Mouse (Mus musculus) hindbrain, embryonic 11.5 days (tissue): Measurements from ENCODE around the gene Hnf1b. TPM values are rescaled to one million over a fixed set of nuclear protein-coding genes. Genes with fewer than 3 reads are reported as not detected.

Experiments
- ATAC-seq: fragments of 200-750 bp; cut with Nextera tagmentation; 2 replicates; pipeline ENCODE4 v1.8.0; 2017; ENCODE audit warnings: mild to moderate bottlenecking, moderate TSS enrichment, moderate library complexity; ENCODE audit not compliant: low FRiP score
- DNase-seq: peaks from one replicate; pipeline ENCODE4 v3.0.0-alpha.2; 2015; ENCODE audit warnings: low spot score
- H3K27ac ChIP-seq: fragments of 300-500 bp; sonication (generic); 2 replicates; pipeline ENCODE4 v1.5.1; 2014; ENCODE audit warnings: mild to moderate bottlenecking, low read depth, low read length
- H3K27me3 ChIP-seq: fragments of 300-500 bp; sonication (generic); 2 replicates; pipeline ENCODE4 v1.6.1; 2014; ENCODE audit warnings: mild to moderate bottlenecking, low read length, moderate library complexity, mixed read lengths; ENCODE audit not compliant: control insufficient read depth, insufficient read depth
- H3K36me3 ChIP-seq: fragments of 300-500 bp; sonication (generic); 2 replicates; pipeline ENCODE4 v1.6.1; 2014; ENCODE audit warnings: mild to moderate bottlenecking, low read length, moderate library complexity, mixed read lengths; ENCODE audit not compliant: control insufficient read depth, insufficient read depth
- H3K4me1 ChIP-seq: fragments of 300-500 bp; sonication (generic); replicated peaks from 2 replicates; pipeline ENCODE4 v1.6.1; 2014; ENCODE audit warnings: low read length, mixed read lengths; ENCODE audit not compliant: control insufficient read depth, insufficient read depth
- H3K4me2 ChIP-seq: fragments of 300-500 bp; sonication (generic); replicated peaks from 2 replicates; pipeline ENCODE4 v1.6.1; 2014; ENCODE audit warnings: mild to moderate bottlenecking, low read depth, low read length
- H3K4me3 ChIP-seq: fragments of 300-500 bp; sonication (generic); 2 replicates; pipeline ENCODE4 v1.5.1; 2014; ENCODE audit warnings: low read depth, low read length
- H3K9ac ChIP-seq: fragments of 300-500 bp; sonication (generic); 2 replicates; pipeline ENCODE4 v1.6.1; 2014; ENCODE audit warnings: low read depth, low read length
- H3K9me3 ChIP-seq: fragments of 300-500 bp; sonication (generic); 2 replicates; pipeline ENCODE4 v1.6.1; 2016; ENCODE audit warnings: low read length; ENCODE audit not compliant: control insufficient read depth
- WGBS: fragments of 180-500 bp; shearing (Covaris S2); extraction: QIAGEN DNeasy Blood & Tissue Kit; methylation state at CpG from one replicate; pipeline ENCODE4 v1.1.7; 2014; 5-methylcytosine and 5-hydroxymethylcytosine counted together
- polyA plus RNA-seq: library from polyadenylated mRNA; unstranded; fragments of >200 nt; fragmentation: Nextera tagmentation; extraction: Ambion mirVana; gene quantifications from 2 replicates; pipeline ENCODE4 v1.2.1, GENCODE M21; 2014

The Hnf1b gene
- polyA plus RNA-seq, 1 experiment from 2014 or later, result 0.32 TPM

DNA sequence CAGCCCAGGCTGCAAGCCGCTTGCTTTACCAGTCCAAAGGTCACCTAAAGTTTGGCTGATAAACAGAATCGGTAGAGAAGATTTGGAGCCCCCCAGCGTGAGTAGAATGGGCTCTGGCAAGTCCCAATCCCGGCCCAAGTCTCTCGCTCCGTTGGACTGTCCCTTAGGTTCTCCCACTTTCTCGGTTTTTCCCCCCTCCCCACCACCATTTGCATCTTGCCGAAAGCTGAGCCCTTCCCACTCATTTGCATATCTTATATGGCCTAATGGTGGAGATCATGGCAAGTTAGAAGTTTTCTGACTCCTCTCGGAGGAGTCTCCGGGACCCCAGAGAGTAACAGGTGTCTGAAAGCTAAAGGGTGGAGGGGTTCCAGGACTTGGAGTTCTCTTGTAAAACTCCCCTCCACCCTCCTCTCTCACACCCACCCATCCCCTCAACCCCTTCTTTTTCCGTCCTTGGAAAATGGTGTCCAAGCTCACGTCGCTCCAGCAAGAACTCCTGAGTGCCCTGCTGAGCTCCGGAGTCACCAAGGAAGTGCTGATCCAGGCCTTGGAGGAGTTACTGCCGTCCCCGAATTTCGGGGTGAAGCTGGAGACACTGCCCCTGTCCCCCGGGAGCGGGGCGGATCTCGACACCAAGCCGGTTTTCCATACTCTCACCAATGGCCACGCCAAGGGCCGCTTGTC is 866 bp downstream of the Hnf1b start:
- H3K36me3 ChIP-seq, result no peaks in the 10 kb centered on the region
- H3K4me2 ChIP-seq, result no peak overlapping the region
- peaks cover 61% of the 10 kb centered on the region for H3K27me3 ChIP-seq
- H3K9me3 ChIP-seq, result no peaks in the 10 kb centered on the region
- DNase-seq, result peak; percentile 54
- H3K4me3 ChIP-seq, result no peak overlapping the region
- under 1% methylated on average over 24 of the region's 24 CpGs for WGBS
- H3K27ac ChIP-seq, result no peak overlapping the region
- no peak overlapping the region for H3K9ac ChIP-seq
- H3K4me1 ChIP-seq, result peaks cover 6% of the 10 kb centered on the region
- ATAC-seq, result no peak

DNA sequence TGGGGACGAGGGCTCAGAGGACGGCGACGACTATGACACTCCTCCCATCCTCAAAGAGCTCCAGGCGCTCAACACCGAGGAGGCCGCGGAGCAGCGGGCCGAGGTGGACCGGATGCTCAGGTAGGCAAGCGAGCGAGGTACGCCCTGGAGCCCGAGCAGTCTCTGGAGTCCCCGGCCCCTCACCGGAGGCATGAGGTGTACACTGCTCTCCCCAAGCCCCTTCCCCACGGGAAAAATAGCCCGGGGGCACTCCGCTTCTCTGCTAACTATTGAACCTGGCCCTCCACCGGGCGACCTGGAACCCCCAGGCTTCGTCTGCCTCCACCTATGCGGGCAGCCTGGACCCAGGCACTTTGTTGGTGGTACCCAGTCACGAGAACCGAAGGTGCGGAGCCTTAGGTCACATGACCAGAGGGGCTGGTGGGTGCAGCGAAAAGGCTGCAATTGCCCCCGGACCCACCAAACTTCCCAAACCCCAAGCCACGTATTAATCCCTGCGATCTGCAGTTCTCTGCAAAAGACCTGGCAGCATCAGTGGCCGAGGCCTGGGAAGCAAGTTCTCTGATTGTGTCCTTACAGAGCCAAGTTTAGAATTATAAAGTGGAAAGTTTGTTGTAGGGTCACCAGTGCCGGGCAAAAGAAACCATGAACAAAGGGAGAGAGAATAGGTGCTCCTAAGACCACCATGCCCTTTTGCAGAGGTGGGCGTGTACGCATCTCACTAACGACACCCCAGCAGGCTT is 1.6 kb downstream of the Hnf1b start:
- H3K9me3 ChIP-seq, result no peaks in the 10 kb centered on the region
- no peak for DNase-seq
- H3K4me2 ChIP-seq, result no peak overlapping the region
- under 1% methylated on average over 36 of the region's 36 CpGs for WGBS
- H3K36me3 ChIP-seq, result no peaks in the 10 kb centered on the region
- H3K4me1 ChIP-seq, result peaks cover 6% of the 10 kb centered on the region
- H3K27me3 ChIP-seq, result peaks cover 67% of the 10 kb centered on the region
- H3K9ac ChIP-seq, result no peak overlapping the region
- no peak for ATAC-seq
- H3K4me3 ChIP-seq, result peak overlapping the region; percentile 10; the same call in 1 of the 2 replicates
- no peak overlapping the region for H3K27ac ChIP-seq

DNA sequence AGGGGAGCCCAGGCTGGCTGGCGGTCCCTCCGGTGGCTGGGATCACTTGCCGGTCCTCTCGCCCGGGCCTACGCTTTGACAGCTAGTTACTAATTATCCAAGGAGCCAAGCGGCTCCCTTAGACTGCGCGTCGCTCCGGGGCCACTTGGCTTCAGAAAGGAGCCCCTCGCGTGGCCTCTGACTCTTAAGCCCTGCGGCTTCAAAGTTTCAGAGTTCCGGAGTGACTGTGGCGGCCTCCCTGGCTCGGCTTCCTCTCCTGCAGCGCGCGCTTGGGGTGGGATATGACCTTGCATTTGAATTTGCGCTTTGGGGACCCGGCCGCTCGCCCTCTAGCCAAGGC is 2.1 kb downstream of the Hnf1b start:
- ATAC-seq, result no peak
- no peaks in the 10 kb centered on the region for H3K9me3 ChIP-seq
- peaks cover 6% of the 10 kb centered on the region for H3K4me1 ChIP-seq
- WGBS, result under 1% methylated on average over 24 of the region's 24 CpGs
- no peaks in the 10 kb centered on the region for H3K36me3 ChIP-seq
- peaks cover 72% of the 10 kb centered on the region for H3K27me3 ChIP-seq
- peak; percentile 60 for DNase-seq
- no peak overlapping the region for H3K27ac ChIP-seq
- H3K9ac ChIP-seq, result no peak overlapping the region
- no peak overlapping the region; the same call in 1 of the 2 replicates for H3K4me2 ChIP-seq
- H3K4me3 ChIP-seq, result no peak overlapping the region

DNA sequence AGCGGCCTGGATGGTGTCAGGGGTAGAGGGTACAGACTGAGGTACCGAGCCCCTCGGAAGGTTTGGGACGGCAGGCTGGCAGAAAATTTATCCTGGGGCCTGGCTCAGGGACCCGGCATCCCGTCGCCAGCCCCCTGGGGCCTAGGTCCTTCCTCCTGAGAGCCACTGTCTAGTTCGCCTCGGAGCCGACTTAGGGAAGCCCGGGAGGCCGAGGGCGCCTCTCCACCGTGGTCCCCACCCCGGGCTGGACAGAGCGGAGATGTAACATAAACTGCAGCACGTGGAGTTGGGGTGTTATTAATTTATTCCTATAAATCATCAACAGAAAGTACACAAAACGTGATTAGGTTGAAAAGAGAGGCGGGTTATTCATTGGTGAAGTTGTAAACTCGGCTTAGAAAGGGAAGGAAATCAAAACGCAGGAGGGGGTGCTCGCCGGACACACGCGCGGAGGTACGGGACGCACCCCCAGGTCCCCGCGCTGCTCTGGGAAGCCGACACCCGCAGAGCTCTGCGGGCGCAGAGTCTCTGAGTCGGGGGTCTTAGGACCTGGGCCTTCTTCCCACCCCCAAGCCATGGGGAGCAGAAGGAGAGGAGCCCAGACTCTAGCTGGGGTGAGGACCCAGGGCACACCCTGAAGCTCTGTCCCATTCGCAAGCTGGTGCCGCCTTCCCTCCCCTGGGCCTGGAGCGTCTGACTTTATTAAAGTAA is 2.8 kb downstream of the Hnf1b start:
- Histone ChIP-seq H3K9ac (no peak overlapping the region), H3K36me3 (no peaks in the 10 kb centered on the region), H3K27me3 (peaks cover 72% of the 10 kb centered on the region), H3K4me1 (peaks cover 6% of the 10 kb centered on the region), H3K4me3 (no peak overlapping the region), H3K27ac (no peak overlapping the region), H3K4me2 (no peak overlapping the region), H3K9me3 (no peaks in the 10 kb centered on the region)
- DNase-seq (peak; percentile 66), ATAC-seq (no peak)
- WGBS, result under 1% methylated on average over 38 of the region's 38 CpGs

DNA sequence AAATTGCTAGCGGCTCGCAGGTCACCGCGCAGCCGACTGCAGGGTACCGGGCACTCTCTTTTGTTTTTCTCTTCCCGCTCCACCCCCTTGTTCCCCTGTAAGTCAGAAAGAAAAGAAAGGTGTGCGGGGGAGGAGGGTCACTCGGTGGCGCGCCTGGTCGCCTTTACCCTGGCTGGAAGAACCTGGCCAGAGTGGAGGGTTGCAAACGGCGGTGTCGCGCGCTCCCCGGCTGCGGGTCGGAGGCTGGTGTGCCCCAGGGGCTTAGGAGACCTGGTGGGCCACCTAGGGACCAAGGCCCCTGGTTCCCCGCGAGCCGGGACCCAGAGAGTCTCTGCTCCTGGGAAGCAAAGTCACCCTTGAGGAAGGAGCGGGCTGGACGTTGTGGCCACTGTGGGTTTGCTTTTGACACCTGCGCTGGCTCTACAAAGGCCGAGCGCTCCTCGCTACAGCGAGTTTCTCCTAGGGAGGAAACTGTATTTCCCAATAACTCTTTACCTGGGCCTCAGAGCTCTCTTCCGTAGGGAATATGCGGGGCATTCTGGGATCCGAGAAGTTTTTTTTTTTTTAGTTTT is 3.4 kb downstream of the Hnf1b start:
- no peak for DNase-seq
- no peaks in the 10 kb centered on the region for H3K36me3 ChIP-seq
- under 1% methylated on average over 33 of the region's 33 CpGs for WGBS
- H3K9me3 ChIP-seq, result no peaks in the 10 kb centered on the region
- no peak overlapping the region for H3K27ac ChIP-seq
- ATAC-seq, result no peak
- H3K9ac ChIP-seq, result no peak overlapping the region
- no peak overlapping the region for H3K4me2 ChIP-seq
- no peak overlapping the region for H3K4me3 ChIP-seq
- H3K27me3 ChIP-seq, result peaks cover 74% of the 10 kb centered on the region
- peaks cover 6% of the 10 kb centered on the region for H3K4me1 ChIP-seq

DNA sequence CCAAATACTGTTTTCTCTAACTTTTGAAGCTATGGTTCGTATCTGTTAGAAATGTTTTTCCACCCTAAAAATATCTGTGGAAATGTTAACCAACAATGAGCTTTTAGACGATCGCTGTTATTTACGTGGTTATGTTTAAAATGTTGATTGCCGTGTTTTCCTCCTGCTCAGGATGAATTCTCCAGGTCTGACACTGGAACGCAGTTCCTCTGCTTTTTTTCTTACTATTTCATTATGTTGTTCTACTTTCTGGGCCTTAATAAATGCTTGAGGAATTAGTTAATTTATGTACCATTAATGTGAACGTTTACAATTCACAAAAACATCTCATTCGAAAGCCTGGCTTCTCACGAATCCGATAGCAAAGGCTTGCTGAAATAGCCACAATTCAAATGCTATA is 4.2 kb downstream of the Hnf1b start:
- Histone ChIP-seq H3K4me3 (no peak overlapping the region), H3K9me3 (no peaks in the 10 kb centered on the region), H3K27ac (no peak overlapping the region), H3K27me3 (peaks cover 76% of the 10 kb centered on the region), H3K4me2 (no peak overlapping the region), H3K9ac (no peak overlapping the region), H3K4me1 (peaks cover 6% of the 10 kb centered on the region), H3K36me3 (no peaks in the 10 kb centered on the region)
- DNase-seq, result peak; percentile 49
- 7% methylated on average over 10 of the region's 10 CpGs for WGBS
- no peak for ATAC-seq

DNA sequence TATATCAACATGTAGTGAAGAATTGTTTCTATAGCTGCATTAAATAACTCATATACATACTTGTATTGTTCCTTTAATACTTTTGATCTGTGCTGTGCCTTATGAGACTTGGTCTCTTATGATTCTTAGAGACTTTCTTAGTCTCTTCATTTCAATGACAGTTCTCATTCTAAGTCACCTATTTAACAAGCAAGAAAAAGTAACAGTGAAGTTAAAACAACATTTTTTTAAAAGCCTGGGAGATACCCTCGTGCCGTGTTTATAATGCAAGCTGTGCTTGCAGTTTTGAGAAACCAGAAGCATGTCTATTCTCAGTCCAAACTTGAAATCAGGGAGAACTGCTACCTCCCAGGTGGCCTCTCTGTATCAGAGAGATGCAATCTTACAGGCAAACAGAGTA is 4.8 kb downstream of the Hnf1b start:
- no peak overlapping the region for H3K4me2 ChIP-seq
- H3K27me3 ChIP-seq, result peaks cover 74% of the 10 kb centered on the region
- H3K4me3 ChIP-seq, result no peak overlapping the region
- H3K36me3 ChIP-seq, result no peaks in the 10 kb centered on the region
- ATAC-seq (no peak), DNase-seq (no peak)
- no peak overlapping the region for H3K9ac ChIP-seq
- H3K27ac ChIP-seq, result no peak overlapping the region
- peaks cover 6% of the 10 kb centered on the region for H3K4me1 ChIP-seq
- no peaks in the 10 kb centered on the region for H3K9me3 ChIP-seq
- WGBS, result 11% methylated on average over 2 of the region's 2 CpGs

DNA sequence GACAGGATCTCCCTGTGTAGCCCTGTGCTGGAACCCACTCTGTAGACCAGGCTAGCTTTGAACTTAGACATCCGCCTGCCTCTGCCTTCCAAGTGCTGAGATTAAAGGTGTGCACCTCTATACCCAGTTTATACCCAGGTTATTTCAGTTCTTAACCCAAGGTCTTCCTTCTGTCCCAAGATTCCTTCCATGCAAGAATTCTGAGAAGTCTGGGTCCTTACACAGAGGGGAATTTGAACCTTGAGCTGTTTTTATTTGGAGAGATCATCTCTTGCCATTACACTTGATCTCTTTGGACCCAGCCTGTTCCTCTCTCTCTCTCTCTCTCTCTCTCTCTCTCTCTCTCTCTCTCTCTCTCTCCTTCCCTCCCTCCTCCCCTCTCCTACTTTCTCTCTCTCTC is 7.4 kb downstream of the Hnf1b start:
- no peak overlapping the region for H3K4me3 ChIP-seq
- H3K4me1 ChIP-seq, result 0 out of 2 replicates have a peak, but pooled peaks cover 2% of the 10 kb centered on the region
- H3K9me3 ChIP-seq, result no peaks in the 10 kb centered on the region
- no peaks in the 10 kb centered on the region for H3K36me3 ChIP-seq
- DNase-seq (no peak), ATAC-seq (no peak)
- H3K27me3 ChIP-seq, result peaks cover 55% of the 10 kb centered on the region
- no peak overlapping the region for H3K27ac ChIP-seq
- H3K4me2 ChIP-seq, result no peak overlapping the region
- no peak overlapping the region for H3K9ac ChIP-seq
- 69% methylated on average over 1 of the region's 1 CpGs for WGBS
